Mouse (Mus musculus) CH12.LX (cell line): ENCODE results near the gene Lix1l. TPM values are rescaled to one million over a fixed set of nuclear protein-coding genes. Genes with fewer than 3 reads are reported as not detected.
A peak's percentile ranks its signal among the peaks of the same experiment; 100 is the strongest.

Experiments
- DNase-seq: peaks from one replicate; pipeline ENCODE4 v3.0.0-alpha.2; 2013; ENCODE audit errors: extremely low read depth
- H3K27ac ChIP-seq: 2 replicates; pipeline ENCODE4 v1.5.1; 2012; ENCODE audit warnings: low read depth, mild to moderate bottlenecking, control low read depth, moderate library complexity; ENCODE audit not compliant: insufficient read depth
- H3K27me3 ChIP-seq: replicated peaks from 2 replicates; pipeline ENCODE3; 2012; ENCODE audit warnings: inconsistent platforms
- H3K36me3 ChIP-seq, 2 experiments: replicated peaks in 1 of 2; 2 replicates each; pipeline versions ENCODE3 to v1.6.1; 2012; ENCODE audit warnings: inconsistent platforms in 1 of 2, low read length in 1 of 2, mild to moderate bottlenecking in 1 of 2, mixed read lengths in 1 of 2, moderate library complexity in 1 of 2; ENCODE audit not compliant: control insufficient read depth in 1 of 2, insufficient read depth in 1 of 2
- H3K4me1 ChIP-seq, 2 experiments: 2 replicates each; pipeline ENCODE4 v1.6.1; 2012; ENCODE audit warnings: inconsistent platforms in 1 of 2, moderate library complexity in 1 of 2; ENCODE audit not compliant: insufficient read depth in 2 of 2, control insufficient read depth in 1 of 2
- H3K4me2 ChIP-seq: 2 replicates; pipeline ENCODE4 v1.6.1; 2012; ENCODE audit warnings: low read depth, mild to moderate bottlenecking, control low read depth; ENCODE audit not compliant: poor library complexity, insufficient read depth, severe bottlenecking
- H3K4me3 ChIP-seq, 3 experiments: fragments of 150-350 bp in 1 of 3; sonication (generic) in 1 of 3; replicated peaks in 1 of 3; 2 replicates each; pipeline versions ENCODE3 to v1.5.1; 2011 to 2012; ENCODE audit warnings: low read depth in 2 of 3, low read length in 2 of 3, mild to moderate bottlenecking in 2 of 3, moderate library complexity in 2 of 3, control low read depth in 1 of 3, improper control_type of control experiment in 1 of 3, inconsistent platforms in 1 of 3, mixed read lengths in 1 of 3; ENCODE audit not compliant: poor library complexity in 1 of 3
- H3K79me2 ChIP-seq: replicated peaks from 2 replicates; pipeline ENCODE4 v1.6.1; 2012; ENCODE audit warnings: mild to moderate bottlenecking, moderate library complexity; ENCODE audit not compliant: control insufficient read depth, poor library complexity, insufficient read depth, severe bottlenecking; ENCODE audit errors: extremely low read depth
- H3K9ac ChIP-seq: 2 replicates; pipeline ENCODE4 v1.6.1; 2012; ENCODE audit warnings: low read depth, mild to moderate bottlenecking, control low read depth, moderate library complexity; ENCODE audit not compliant: insufficient read depth
- H3K9me3 ChIP-seq: replicated peaks from 2 replicates; pipeline ENCODE3; 2012; ENCODE audit warnings: low read length, inconsistent platforms, mixed read lengths
- BHLHE40 ChIP-seq: IDR thresholded peaks from 2 replicates; pipeline ENCODE4 v1.6.1; 2011; ENCODE audit warnings: mild to moderate bottlenecking, low read depth, low read length, improper control_type of control experiment
- CHD1 ChIP-seq: IDR thresholded peaks from 2 replicates; pipeline ENCODE4 v1.6.1; 2012; ENCODE audit warnings: low read depth, low read length, improper control_type of control experiment, inconsistent platforms
- CHD2 ChIP-seq: IDR thresholded peaks from 2 replicates; pipeline ENCODE4 v1.6.1; 2011; ENCODE audit warnings: low read length, improper control_type of control experiment
- CTCF ChIP-seq, 2 experiments: IDR thresholded peaks in 1 of 2; conservative IDR thresholded peaks in 1 of 2; 2 replicates each; pipeline ENCODE4 v1.5.1; 2011 to 2012; ENCODE audit warnings: low read depth in 2 of 2, low read length in 2 of 2, improper control_type of control experiment in 1 of 2, inconsistent platforms in 1 of 2, mild to moderate bottlenecking in 1 of 2, moderate library complexity in 1 of 2
- E2F4 ChIP-seq: IDR thresholded peaks from 2 replicates; pipeline ENCODE4 v1.6.1; 2011; ENCODE audit warnings: low read depth, low read length, improper control_type of control experiment; ENCODE audit not compliant: insufficient replicate concordance
- ELF1 ChIP-seq: IDR thresholded peaks from 2 replicates; pipeline ENCODE4 v1.6.1; 2014; ENCODE audit warnings: low read depth, mild to moderate bottlenecking, inconsistent platforms, low read length, improper control_type of control experiment
- EP300 ChIP-seq: IDR thresholded peaks from 2 replicates; pipeline ENCODE4 v1.6.1; 2011; ENCODE audit warnings: low read length, improper control_type of control experiment
- ETS1 ChIP-seq: conservative IDR thresholded peaks from 2 replicates; pipeline ENCODE4 v1.6.1; 2012; ENCODE audit warnings: low read depth, mild to moderate bottlenecking, inconsistent platforms, low read length, improper control_type of control experiment, moderate library complexity
- GABPA ChIP-seq: IDR thresholded peaks from 2 replicates; pipeline ENCODE4 v1.6.1; 2012; ENCODE audit warnings: low read depth, low read length, improper control_type of control experiment, inconsistent platforms; ENCODE audit not compliant: insufficient replicate concordance
- HCFC1 ChIP-seq: IDR thresholded peaks from 2 replicates; pipeline ENCODE4 v1.6.1; 2012; ENCODE audit warnings: low read depth, mild to moderate bottlenecking, inconsistent platforms, low read length, improper control_type of control experiment
- IRF4 ChIP-seq: IDR thresholded peaks from 2 replicates; pipeline ENCODE4 v1.6.1; 2014; ENCODE audit warnings: low read depth, mild to moderate bottlenecking, inconsistent platforms, low read length, improper control_type of control experiment
- JUN ChIP-seq: IDR thresholded peaks from 2 replicates; pipeline ENCODE4 v1.6.1; 2011; ENCODE audit warnings: low read depth, mild to moderate bottlenecking, low read length, improper control_type of control experiment, moderate library complexity; ENCODE audit not compliant: insufficient read depth
- JUND ChIP-seq: conservative IDR thresholded peaks from 2 replicates; pipeline ENCODE4 v1.6.1; 2011; ENCODE audit warnings: low read depth, low read length, improper control_type of control experiment
- KAT2A ChIP-seq: IDR thresholded peaks from 2 replicates; pipeline ENCODE4 v1.6.1; 2012; ENCODE audit warnings: low read length, improper control_type of control experiment, inconsistent platforms; ENCODE audit not compliant: insufficient replicate concordance
- MAFK ChIP-seq: IDR thresholded peaks from 2 replicates; pipeline ENCODE4 v1.6.1; 2011; ENCODE audit warnings: low read length, improper control_type of control experiment; ENCODE audit not compliant: insufficient replicate concordance
- MAX ChIP-seq: IDR thresholded peaks from 2 replicates; pipeline ENCODE4 v1.6.1; 2011; ENCODE audit warnings: low read length, improper control_type of control experiment
- MAZ ChIP-seq: IDR thresholded peaks from 2 replicates; pipeline ENCODE4 v1.6.1; 2012; ENCODE audit warnings: low read depth, mild to moderate bottlenecking, inconsistent platforms, low read length, improper control_type of control experiment, moderate library complexity
- MEF2A ChIP-seq: IDR thresholded peaks from 2 replicates; pipeline ENCODE4 v1.6.1; 2014; ENCODE audit warnings: low read depth, mild to moderate bottlenecking, inconsistent platforms, low read length, improper control_type of control experiment, borderline replicate concordance
- MXI1 ChIP-seq: IDR thresholded peaks from 2 replicates; pipeline ENCODE4 v1.6.1; 2011; ENCODE audit warnings: mild to moderate bottlenecking, low read depth, low read length, improper control_type of control experiment
- MYC ChIP-seq: IDR thresholded peaks from 2 replicates; pipeline ENCODE4 v1.6.1; 2011; ENCODE audit warnings: low read depth, mild to moderate bottlenecking, improper control_type of control experiment, low read length
- NELFE ChIP-seq: IDR thresholded peaks from 2 replicates; pipeline ENCODE4 v1.6.1; 2011; ENCODE audit warnings: low read depth, low read length, improper control_type of control experiment
- NRF1 ChIP-seq: IDR thresholded peaks from 2 replicates; pipeline ENCODE4 v1.6.1; 2014; ENCODE audit warnings: low read depth, mild to moderate bottlenecking, inconsistent platforms, low read length, improper control_type of control experiment, moderate library complexity
- PAX5 ChIP-seq: IDR thresholded peaks from 2 replicates; pipeline ENCODE4 v1.6.1; 2012; ENCODE audit warnings: low read length, inconsistent platforms, mixed read lengths
- POLR2A ChIP-seq: IDR thresholded peaks from 2 replicates; pipeline ENCODE4 v1.6.1; 2011; ENCODE audit warnings: low read depth, mild to moderate bottlenecking, improper control_type of control experiment, low read length
- RAD21 ChIP-seq: IDR thresholded peaks from 2 replicates; pipeline ENCODE4 v1.6.1; 2011; ENCODE audit warnings: low read depth, mild to moderate bottlenecking, low read length, improper control_type of control experiment, moderate library complexity
- RCOR1 ChIP-seq: conservative IDR thresholded peaks from 2 replicates; pipeline ENCODE4 v1.6.1; 2012; ENCODE audit warnings: low read depth, mild to moderate bottlenecking, inconsistent platforms, low read length, improper control_type of control experiment
- SIN3A ChIP-seq: IDR thresholded peaks from 2 replicates; pipeline ENCODE4 v1.6.1; 2012; ENCODE audit warnings: low read length, improper control_type of control experiment, inconsistent platforms
- SMC3 ChIP-seq: IDR thresholded peaks from 2 replicates; pipeline ENCODE4 v1.6.1; 2011; ENCODE audit warnings: low read depth, low read length, improper control_type of control experiment
- TBP ChIP-seq: conservative IDR thresholded peaks from 2 replicates; pipeline ENCODE4 v1.6.1; 2011; ENCODE audit warnings: low read depth, low read length, improper control_type of control experiment
- TCF12 ChIP-seq: IDR thresholded peaks from 2 replicates; pipeline ENCODE4 v1.6.1; 2014; ENCODE audit warnings: low read depth, mild to moderate bottlenecking, inconsistent platforms, low read length, improper control_type of control experiment
- UBTF ChIP-seq: IDR thresholded peaks from 2 replicates; pipeline ENCODE4 v1.6.1; 2012; ENCODE audit warnings: low read depth, mild to moderate bottlenecking, inconsistent platforms, low read length, improper control_type of control experiment, moderate library complexity
- USF1 ChIP-seq: IDR thresholded peaks from 2 replicates; pipeline ENCODE4 v1.6.1; 2014; ENCODE audit warnings: low read depth, mild to moderate bottlenecking, inconsistent platforms, low read length, improper control_type of control experiment
- USF2 ChIP-seq: conservative IDR thresholded peaks from 2 replicates; pipeline ENCODE4 v1.6.1; 2011; ENCODE audit warnings: low read depth, low read length, improper control_type of control experiment
- ZC3H11A ChIP-seq: IDR thresholded peaks from 2 replicates; pipeline ENCODE4 v1.6.1; 2012; ENCODE audit warnings: low read depth, mild to moderate bottlenecking, inconsistent platforms, low read length, improper control_type of control experiment
- ZKSCAN1 ChIP-seq: IDR thresholded peaks from 2 replicates; pipeline ENCODE4 v1.6.1; 2012; ENCODE audit warnings: low read depth, inconsistent platforms, low read length, improper control_type of control experiment, borderline replicate concordance
- ZMIZ1 ChIP-seq: IDR thresholded peaks from 2 replicates; pipeline ENCODE4 v1.6.1; 2012; ENCODE audit warnings: low read depth, mild to moderate bottlenecking, inconsistent platforms, low read length, improper control_type of control experiment
- ZNF384 ChIP-seq: IDR thresholded peaks from 2 replicates; pipeline ENCODE4 v1.6.1; 2012; ENCODE audit warnings: low read depth, low read length, improper control_type of control experiment, inconsistent platforms
- dilution Hi-C: fragments of 300-500 bp; cut with MboI; formaldehyde crosslinking; loops from 2 replicates; pipeline ENCODE4 v1.14.3; 2020; ENCODE audit warnings: low sequenced_read_pairs; ENCODE audit not compliant: extremely low pct_unique_long_range_greater_than_20kb, extremely low pct_ligation_motif_present
- in situ Hi-C: fragments of 300-500 bp; cut with MboI; formaldehyde crosslinking; loops from 3 replicates; pipeline ENCODE4 v1.14.3; 2019; ENCODE audit warnings: low sequenced_read_pairs, low pct_ligation_motif_present, low pct_unique_long_range_greater_than_20kb, mixed read lengths
- polyA plus RNA-seq: library from polyadenylated mRNA; unstranded; fragments of >175 nt; gene quantifications from 2 replicates; pipeline ENCODE4 v1.2.1, GENCODE M21; 2012; ENCODE audit warnings: low read depth; ENCODE audit not compliant: insufficient read length
- total RNA-seq, 2 experiments: library from RNA; depleted of rRNA; stranded (reverse); fragments of 300-350 nt in 1 of 2; fragments of >200 nt in 1 of 2; gene quantifications; 2 replicates each; pipeline ENCODE4 v1.2.3; 2012 to 2014

Lix1l gene
- total and polyA plus RNA-seq, 3 experiments: 4.0 to 4.6 (median 4.5) TPM

GRCm38 (mm10) chr3:96634928-96635879 lies 34.3 kb downstream of the Lix1l start, which contains the start of the genes Pex11b and Gm42957:
TSS of gene Pex11b (plus strand) at chr3:96635376.
TSS of gene Gm42957 (plus strand) at chr3:96635474.
- Histone ChIP-seq H3K36me3 (peaks cover 30 to 64% of the 10 kb centered on the region in 2 experiments), H3K4me3 (peak within 1 kb of the TSS; percentile 67 to 91 (median 70)), H3K27ac (peak within 1 kb of the TSS; percentile 38), H3K79me2 (peaks cover 17% of the 10 kb centered on the region), H3K4me1 (peaks cover 6 to 33% of the 10 kb centered on the region in 2 experiments), H3K9ac (peak within 1 kb of the TSS; percentile 89), H3K27me3 (no peaks in the 10 kb centered on the region), H3K4me2 (peak within 1 kb of the TSS; percentile 88), H3K9me3 (no peaks in the 10 kb centered on the region)
- dilution Hi-C loops: no loop called here
- DNase-seq: peak; percentile 82
- in situ Hi-C loops: loop anchor here (5.0 kb wide), 1 partner anchor 43 kb away; the partner anchor contains the start of gene Polr3gl
- TF ChIP-seq MAX: peak; percentile 37; the same call in 1 of the 2 replicates
- peak; percentile 28; the same call in 1 of the 2 replicates for TF ChIP-seq ZMIZ1
- TF ChIP-seq IRF4: no peak; the same call in 1 of the 2 replicates
- TF ChIP-seq RAD21: no peak
- TF ChIP-seq HCFC1: peak; percentile 76
- TF ChIP-seq KAT2A: no peak
- no peak for TF ChIP-seq CHD1
- no peak for TF ChIP-seq JUN
- TF ChIP-seq SIN3A: peak; percentile 79
- no peak for TF ChIP-seq ETS1
- peak; percentile 85 for TF ChIP-seq POLR2A
- TF ChIP-seq TCF12: peak; percentile 66
- TF ChIP-seq USF2: no peak
- TF ChIP-seq RCOR1: no peak
- peak in 1 of 2 experiments; percentile 43; a peak in 2 of 4 replicates for TF ChIP-seq CTCF (conservative IDR thresholded peaks at IDR 0.05 in 1 of 2, IDR thresholded peaks at IDR 0.05 in 1 of 2; ENCODE audit: low read depth in 2 of 2, low read length in 2 of 2)
- TF ChIP-seq MAZ: no peak
- no peak for TF ChIP-seq SMC3
- TF ChIP-seq CHD2: no peak
- peak; percentile 44; the same call in 1 of the 2 replicates for TF ChIP-seq MEF2A
- no peak; the same call in 1 of the 2 replicates for TF ChIP-seq MXI1
- TF ChIP-seq GABPA: no peak
- no peak for TF ChIP-seq ZNF384
- peak; percentile 75 for TF ChIP-seq NELFE
- peak; percentile 64 for TF ChIP-seq MYC
- 0 out of 2 replicates have a peak, but pooled peaks have one; percentile 18 for TF ChIP-seq BHLHE40
- TF ChIP-seq UBTF: peak; percentile 77; the same call in 1 of the 2 replicates
- no peak; the same call in 1 of the 2 replicates for TF ChIP-seq USF1
- TF ChIP-seq E2F4: no peak
- no peak for TF ChIP-seq MAFK
- TF ChIP-seq JUND: no peak
- peak; percentile 75 for TF ChIP-seq TBP
- peak; percentile 51; the same call in 1 of the 2 replicates for TF ChIP-seq ELF1
- no peak for TF ChIP-seq PAX5
- peak; percentile 38; the same call in 1 of the 2 replicates for TF ChIP-seq NRF1
- no peak for TF ChIP-seq ZC3H11A
- TF ChIP-seq EP300: no peak
- no peak for TF ChIP-seq ZKSCAN1
